Mouse (Mus musculus): ENCODE results near the gene Scn1a. TPM values are rescaled to one million over a fixed set of nuclear protein-coding genes. Genes with fewer than 3 reads are reported as not detected.

Gene Scn1a
- total and polyA plus RNA-seq, 3 experiments = 0.05 TPM; not detected in 2

DNA sequence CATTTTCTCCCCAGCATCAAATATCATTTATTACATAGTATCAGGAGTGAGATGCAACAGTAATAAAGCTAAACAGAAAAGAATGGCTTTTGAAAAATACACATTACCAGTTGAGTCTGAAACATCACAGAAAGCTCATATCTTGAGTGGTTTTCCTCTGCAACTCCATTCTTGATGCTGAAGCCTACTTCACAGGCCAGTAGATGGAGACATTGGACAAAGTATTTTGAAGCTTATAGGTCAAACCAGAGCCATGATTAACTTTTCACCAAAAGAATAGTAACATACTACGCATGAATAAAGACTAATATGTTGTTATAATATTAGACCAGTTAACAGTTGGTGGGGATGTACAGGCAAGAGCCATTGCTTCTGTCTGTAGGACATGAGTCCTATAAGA is 21.8 kb upstream of the Scn1a start:
- H3K4me3 ChIP-seq (ENCODE audit: low read depth, low read length) = no peak overlapping the region

DNA sequence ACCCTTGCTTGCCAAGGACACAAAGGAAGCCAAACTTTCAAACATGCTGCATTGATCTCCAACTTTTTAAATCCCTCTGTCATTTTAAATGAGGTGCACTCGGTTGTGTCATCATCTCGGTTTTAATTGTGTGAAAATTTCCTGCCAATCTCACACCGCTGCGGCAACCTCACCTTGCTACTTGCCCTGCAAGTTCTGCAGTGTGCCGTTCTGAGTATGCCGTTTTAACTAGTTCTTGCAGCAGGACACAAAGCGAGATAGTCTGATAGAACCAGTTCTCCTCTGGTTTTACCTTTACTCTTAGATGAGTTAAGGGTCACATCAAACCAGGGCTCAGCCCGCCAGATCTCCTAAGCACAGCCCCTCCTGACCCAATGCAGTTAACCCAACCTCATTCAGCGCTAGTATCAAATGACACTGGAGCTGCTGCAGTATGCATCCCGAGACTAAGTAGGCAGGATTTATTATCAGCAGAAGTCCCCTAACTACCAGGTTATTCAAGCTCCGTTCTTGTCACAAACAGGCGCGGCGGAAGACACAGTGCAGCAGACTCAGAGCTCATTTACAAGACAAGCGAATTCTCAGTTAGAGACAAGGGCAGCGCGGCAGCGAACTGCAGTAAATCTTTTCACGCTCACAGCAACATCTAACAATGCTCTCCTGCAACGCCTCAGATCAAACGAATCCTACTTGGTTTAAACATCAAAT is 722 bp downstream of the Scn1a start:
- TF ChIP-seq CTCF (IDR thresholded peaks at IDR 0.05; ENCODE audit: low read depth, low read length) = no peak
- TF ChIP-seq GATA2 (IDR thresholded peaks at IDR 0.05; ENCODE audit: borderline replicate concordance, low read depth, low read length) = no peak
- no peak for TF ChIP-seq GATA1 (IDR thresholded peaks at IDR 0.05; ENCODE audit: borderline replicate concordance, low read length)
- no peak for TF ChIP-seq TAL1 (conservative IDR thresholded peaks at IDR 0.05; ENCODE audit: low read depth, low read length)
- no peak for TF ChIP-seq POLR2AphosphoS5 (IDR thresholded peaks at IDR 0.05; ENCODE audit: insufficient replicate concordance, low read depth, low read length)
- Histone ChIP-seq H3K4me1 (ENCODE audit: insufficient read depth, low read depth, low read length) (no peaks in the 10 kb centered on the region), H3K4me3 (ENCODE audit: low read depth, low read length) (no peak overlapping the region), H3K36me3 (replicated peaks) (no peaks in the 10 kb centered on the region), H3K9me3 (replicated peaks) (peaks cover 14% of the 10 kb centered on the region), H3K27me3 (ENCODE audit: insufficient read depth, low read length) (no peaks in the 10 kb centered on the region)
- DNase-seq (ENCODE audit: low spot score) (no peak), ATAC-seq (ENCODE audit: extremely low read depth, insufficient number of reproducible peaks, low FRiP score, poor library complexity, severe bottlenecking) (no peak)

More for the DNA sequence above, 21.8 kb upstream of the Scn1a start:
- TF ChIP-seq GATA2 (IDR thresholded peaks at IDR 0.05; ENCODE audit: borderline replicate concordance, low read depth, low read length) = no peak
- TF ChIP-seq GATA1 (IDR thresholded peaks at IDR 0.05; ENCODE audit: borderline replicate concordance, low read length) = no peak
- TF ChIP-seq POLR2AphosphoS5 (IDR thresholded peaks at IDR 0.05; ENCODE audit: insufficient replicate concordance, low read depth, low read length) = no peak
- TF ChIP-seq CTCF (IDR thresholded peaks at IDR 0.05; ENCODE audit: low read depth, low read length) = no peak
- TF ChIP-seq TAL1 (conservative IDR thresholded peaks at IDR 0.05; ENCODE audit: low read depth, low read length) = no peak
- no peaks in the 10 kb centered on the region for H3K36me3 ChIP-seq (replicated peaks)
- no peak for DNase-seq (ENCODE audit: low spot score)
- H3K9me3 ChIP-seq (replicated peaks) = peaks cover 12% of the 10 kb centered on the region
- no peaks in the 10 kb centered on the region for H3K4me1 ChIP-seq (ENCODE audit: insufficient read depth, low read depth, low read length)
- ATAC-seq (ENCODE audit: extremely low read depth, insufficient number of reproducible peaks, low FRiP score, poor library complexity, severe bottlenecking) = no peak
- no peaks in the 10 kb centered on the region for H3K27me3 ChIP-seq (ENCODE audit: insufficient read depth, low read length)

DNA sequence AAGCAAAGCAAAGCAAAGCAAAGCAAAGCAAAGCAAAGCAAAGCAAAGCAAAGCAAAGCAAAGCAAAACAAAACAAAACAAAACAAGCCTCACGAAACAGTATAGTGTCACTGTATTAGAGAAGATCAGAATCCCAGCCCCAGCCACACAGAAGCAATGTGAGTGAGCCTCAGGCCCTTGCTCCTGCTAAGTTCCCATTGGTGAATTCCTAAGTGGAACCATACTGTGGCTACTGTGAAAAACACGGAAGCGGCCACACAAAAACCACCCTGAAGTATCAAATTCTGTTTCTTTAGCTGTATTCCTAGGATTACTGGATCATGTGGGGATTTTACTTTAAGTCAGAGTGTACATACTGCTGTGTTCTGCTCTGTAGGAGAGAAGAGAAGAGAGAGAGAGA is 4.4 kb downstream of the Scn1a start:
- Histone ChIP-seq H3K4me1 (ENCODE audit: insufficient read depth, low read depth, low read length) (no peaks in the 10 kb centered on the region), H3K4me3 (ENCODE audit: low read depth, low read length) (no peak overlapping the region), H3K36me3 (replicated peaks) (no peaks in the 10 kb centered on the region), H3K9me3 (replicated peaks) (peaks cover 14% of the 10 kb centered on the region), H3K27me3 (ENCODE audit: insufficient read depth, low read length) (no peaks in the 10 kb centered on the region)
- no peak for ATAC-seq (ENCODE audit: extremely low read depth, insufficient number of reproducible peaks, low FRiP score, poor library complexity, severe bottlenecking)
- no peak for DNase-seq (ENCODE audit: low spot score)
- TF ChIP-seq CTCF (IDR thresholded peaks at IDR 0.05; ENCODE audit: low read depth, low read length) (no peak), GATA1 (IDR thresholded peaks at IDR 0.05; ENCODE audit: borderline replicate concordance, low read length) (no peak), GATA2 (IDR thresholded peaks at IDR 0.05; ENCODE audit: borderline replicate concordance, low read depth, low read length) (no peak)

DNA sequence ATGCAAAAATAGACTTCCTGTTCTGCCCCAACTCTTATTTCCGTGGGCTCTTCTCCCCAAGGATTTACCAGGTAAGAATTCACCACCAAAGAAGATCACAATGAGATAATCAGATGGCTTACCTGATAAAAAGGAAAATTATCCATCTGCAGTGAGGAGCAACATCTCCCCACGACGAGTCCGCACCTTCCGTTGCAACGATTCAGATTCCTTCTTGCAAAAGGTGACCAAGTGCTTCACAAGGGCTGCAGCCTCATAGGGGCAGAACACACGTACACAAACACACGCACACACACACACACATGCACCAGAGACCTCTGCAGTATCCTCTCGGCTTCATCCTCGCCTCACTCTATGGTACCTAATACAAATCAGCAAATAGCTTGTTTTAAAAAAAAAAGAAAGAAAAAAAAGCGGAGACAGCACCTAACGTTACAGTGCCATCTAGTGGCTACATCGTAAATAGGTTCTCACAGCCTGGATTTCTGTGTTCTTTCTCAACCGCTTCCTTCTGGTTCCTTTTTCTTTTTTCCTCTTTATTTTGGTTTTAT is 30.8 kb downstream of the Scn1a start:
- DNase-seq (ENCODE audit: low spot score) (no peak), ATAC-seq (ENCODE audit: extremely low read depth, insufficient number of reproducible peaks, low FRiP score, poor library complexity, severe bottlenecking) (no peak)
- no peaks in the 10 kb centered on the region for H3K27me3 ChIP-seq (ENCODE audit: insufficient read depth, low read length)

GRCm38 (mm10) chr2:66408899-66409739 is 31.5 kb downstream of the Scn1a start:
- TF ChIP-seq CTCF (IDR thresholded peaks at IDR 0.05; ENCODE audit: low read depth, low read length) (no peak), POLR2AphosphoS5 (IDR thresholded peaks at IDR 0.05; ENCODE audit: insufficient replicate concordance, low read depth, low read length) (no peak), GATA2 (IDR thresholded peaks at IDR 0.05; ENCODE audit: borderline replicate concordance, low read depth, low read length) (no peak), GATA1 (IDR thresholded peaks at IDR 0.05; ENCODE audit: borderline replicate concordance, low read length) (no peak), TAL1 (conservative IDR thresholded peaks at IDR 0.05; ENCODE audit: low read depth, low read length) (no peak)
- no peak overlapping the region for H3K4me3 ChIP-seq (ENCODE audit: low read depth, low read length)
- ATAC-seq (ENCODE audit: extremely low read depth, insufficient number of reproducible peaks, low FRiP score, poor library complexity, severe bottlenecking) (no peak), DNase-seq (ENCODE audit: low spot score) (no peak)
- no peaks in the 10 kb centered on the region for H3K4me1 ChIP-seq (ENCODE audit: insufficient read depth, low read depth, low read length)
- H3K27me3 ChIP-seq (ENCODE audit: insufficient read depth, low read length) = no peaks in the 10 kb centered on the region
- H3K9me3 ChIP-seq (replicated peaks) = peaks cover 32% of the 10 kb centered on the region
- H3K36me3 ChIP-seq (replicated peaks) = no peaks in the 10 kb centered on the region

More for the DNA sequence above, 30.8 kb downstream of the Scn1a start:
- no peak for TF ChIP-seq CTCF (IDR thresholded peaks at IDR 0.05; ENCODE audit: low read depth, low read length)
- TF ChIP-seq GATA2 (IDR thresholded peaks at IDR 0.05; ENCODE audit: borderline replicate concordance, low read depth, low read length) = no peak
- TF ChIP-seq POLR2AphosphoS5 (IDR thresholded peaks at IDR 0.05; ENCODE audit: insufficient replicate concordance, low read depth, low read length) = no peak
- no peak for TF ChIP-seq TAL1 (conservative IDR thresholded peaks at IDR 0.05; ENCODE audit: low read depth, low read length)
- TF ChIP-seq GATA1 (IDR thresholded peaks at IDR 0.05; ENCODE audit: borderline replicate concordance, low read length) = no peak
- H3K9me3 ChIP-seq (replicated peaks) = peaks cover 32% of the 10 kb centered on the region
- H3K36me3 ChIP-seq (replicated peaks) = no peaks in the 10 kb centered on the region
- H3K4me1 ChIP-seq (ENCODE audit: insufficient read depth, low read depth, low read length) = no peaks in the 10 kb centered on the region
- no peak overlapping the region for H3K4me3 ChIP-seq (ENCODE audit: low read depth, low read length)

GRCm38 (mm10) chr2:66408456-66408855 is 32.2 kb downstream of the Scn1a start:
- Histone ChIP-seq H3K27me3 (ENCODE audit: insufficient read depth, low read length) (no peaks in the 10 kb centered on the region), H3K4me1 (ENCODE audit: insufficient read depth, low read depth, low read length) (no peaks in the 10 kb centered on the region), H3K4me3 (ENCODE audit: low read depth, low read length) (no peak overlapping the region), H3K9me3 (replicated peaks) (peaks cover 32% of the 10 kb centered on the region), H3K36me3 (replicated peaks) (no peaks in the 10 kb centered on the region)
- no peak for TF ChIP-seq POLR2AphosphoS5 (IDR thresholded peaks at IDR 0.05; ENCODE audit: insufficient replicate concordance, low read depth, low read length)
- TF ChIP-seq GATA1 (IDR thresholded peaks at IDR 0.05; ENCODE audit: borderline replicate concordance, low read length) = no peak
- no peak for TF ChIP-seq TAL1 (conservative IDR thresholded peaks at IDR 0.05; ENCODE audit: low read depth, low read length)
- TF ChIP-seq GATA2 (IDR thresholded peaks at IDR 0.05; ENCODE audit: borderline replicate concordance, low read depth, low read length) = no peak
- TF ChIP-seq CTCF (IDR thresholded peaks at IDR 0.05; ENCODE audit: low read depth, low read length) = no peak
- ATAC-seq (ENCODE audit: extremely low read depth, insufficient number of reproducible peaks, low FRiP score, poor library complexity, severe bottlenecking) (no peak), DNase-seq (ENCODE audit: low spot score) (no peak)

Measured in G1E (cell line).